Mouse (Mus musculus): ENCODE results near the gene Tln2.

DNA sequence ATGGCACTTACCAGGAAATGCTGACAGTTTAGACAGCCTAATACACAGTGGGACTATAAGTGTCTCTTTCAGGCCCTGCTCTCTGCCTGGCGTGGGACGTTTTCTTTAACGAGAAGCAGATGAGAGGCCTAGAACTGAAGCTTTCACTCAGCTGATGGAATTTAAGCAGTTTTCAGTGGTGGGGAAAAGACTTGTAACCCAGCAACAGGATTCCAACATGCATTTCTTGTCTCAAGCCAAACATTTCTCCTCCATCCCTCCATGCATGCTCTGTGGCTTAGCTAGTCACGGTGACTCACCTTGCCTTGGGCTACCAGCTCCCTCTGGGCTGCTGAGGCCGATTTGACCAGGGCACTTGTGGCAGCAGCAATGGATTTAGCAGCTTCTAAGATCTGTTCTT is 330.5 kb downstream of the Tln2 start:
- TF ChIP-seq GATA1 (IDR thresholded peaks at IDR 0.05; ENCODE audit: low read length), result no peak
- no peak for TF ChIP-seq TAL1 (IDR thresholded peaks at IDR 0.05; ENCODE audit: low read length)
